Mouse (Mus musculus) urinary bladder, postnatal 14 days (tissue): Measurements from ENCODE around the gene Uri1.

ENCODE experiments used
- DNase-seq: peaks from one replicate; pipeline ENCODE4 v3.0.0; 2021; ENCODE audit warnings: low spot score

Uri1 gene

GRCm38 (mm10) chr7:38013946-38014345 is 9.4 kb downstream of the Uri1 start:
- no peak for DNase-seq

- no peak for DNase-seq
Measured at GRCm38 (mm10) chr7:38012811-38013210, 10.5 kb downstream of the Uri1 start.

DNA sequence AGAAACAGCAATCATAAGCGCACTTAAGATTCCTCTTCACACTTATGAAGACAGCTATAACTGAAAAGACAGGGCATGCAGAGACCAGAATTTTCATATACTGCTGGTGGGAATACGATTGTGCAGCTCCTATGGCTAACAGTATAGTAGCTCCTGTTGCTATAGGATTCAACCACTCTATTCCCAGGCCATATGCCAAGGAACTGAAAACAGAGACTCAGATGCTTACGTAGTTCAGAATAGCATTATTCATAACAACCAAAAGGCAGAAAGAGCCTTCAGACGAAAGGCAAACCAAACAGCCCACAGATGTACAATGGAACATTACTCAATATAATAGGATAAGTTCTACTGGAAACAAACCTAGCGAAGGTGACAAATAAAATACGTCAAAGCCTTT is 15.0 kb downstream of the Uri1 start:
- DNase-seq, result no peak

- no peak for DNase-seq
Measured at GRCm38 (mm10) chr7:38002451-38002850, 20.9 kb downstream of the Uri1 start.

DNA sequence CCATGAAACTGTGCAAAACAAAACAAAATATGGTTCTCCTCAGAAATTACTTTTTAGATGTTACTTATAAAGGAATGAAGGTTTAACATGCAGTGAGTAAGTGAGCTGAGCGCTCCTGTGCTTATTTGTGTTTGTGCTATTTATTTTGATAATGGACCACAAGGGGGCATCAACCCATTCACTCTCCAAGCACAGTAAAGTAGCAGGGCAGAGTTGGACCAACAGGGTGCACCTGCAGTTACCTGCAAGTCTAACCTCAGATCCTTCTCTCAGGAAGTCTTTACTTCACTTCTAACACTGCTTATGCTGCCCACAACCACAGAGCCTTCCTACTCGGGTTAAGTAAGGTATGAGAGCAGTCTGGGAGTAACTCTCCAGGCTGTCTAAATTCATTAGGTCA is 23.7 kb downstream of the Uri1 start:
- DNase-seq, result no peak

- no peak for DNase-seq
Measured at GRCm38 (mm10) chr7:37992861-37993260, 30.5 kb downstream of the Uri1 start.

DNA sequence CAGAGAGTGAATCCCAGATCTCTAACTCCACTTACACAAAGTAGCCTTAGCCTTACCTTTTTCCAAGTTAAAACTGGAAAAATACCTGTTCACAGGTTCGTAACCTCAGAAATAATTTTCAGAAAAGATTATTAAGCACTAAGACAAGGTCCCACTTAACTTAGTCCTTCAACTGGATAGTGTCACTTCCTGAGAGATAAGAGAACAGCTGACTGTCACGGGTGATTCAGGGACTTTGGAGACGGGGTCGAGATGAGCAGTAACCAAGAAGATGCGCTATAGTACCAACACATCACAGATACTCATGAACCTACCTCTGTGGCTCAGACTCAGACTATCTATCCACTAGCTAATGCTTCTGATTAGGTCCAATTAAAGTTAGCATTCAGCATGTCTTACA is 38.5 kb downstream of the Uri1 start:
- DNase-seq, result no peak

DNA sequence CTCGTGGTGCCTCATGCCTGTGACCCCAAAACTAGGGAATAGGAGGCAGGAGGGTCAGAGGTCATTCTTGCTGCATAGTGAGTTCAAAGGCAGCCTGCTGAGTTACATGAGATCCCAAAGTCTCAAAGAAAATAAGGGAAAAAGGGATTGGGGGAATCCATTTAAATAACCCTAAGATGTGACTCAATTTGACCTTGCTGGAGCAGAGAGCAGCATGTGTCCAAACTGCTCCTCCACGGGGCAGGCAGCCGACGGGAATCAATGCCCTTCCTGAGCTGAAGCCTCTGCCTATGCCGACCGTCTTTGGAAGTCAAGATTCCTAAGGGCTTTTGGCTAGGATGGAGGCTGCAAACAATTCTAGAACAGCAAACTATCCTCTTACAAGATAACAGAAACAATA is 39.9 kb downstream of the Uri1 start:
- DNase-seq, result no peak

DNA sequence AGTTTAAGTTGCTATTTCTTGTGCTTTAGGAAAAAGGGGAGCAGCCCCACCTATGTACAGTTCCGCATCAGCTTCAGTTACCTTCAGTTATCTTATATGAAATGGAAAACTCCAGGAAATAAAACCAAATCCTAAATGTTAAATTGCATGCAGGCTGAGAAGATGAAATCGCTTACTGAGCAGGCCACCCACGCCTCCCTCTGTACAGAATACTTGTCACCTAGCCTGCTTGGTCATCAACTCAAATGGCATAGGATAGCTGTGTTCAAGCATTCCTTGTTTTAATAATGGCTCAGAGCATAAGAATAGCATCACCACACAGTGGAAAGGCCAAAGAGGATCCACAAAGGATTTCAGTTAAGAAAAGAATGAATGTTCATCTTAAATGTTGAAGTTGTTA is 43.6 kb downstream of the Uri1 start:
- no peak for DNase-seq

DNA sequence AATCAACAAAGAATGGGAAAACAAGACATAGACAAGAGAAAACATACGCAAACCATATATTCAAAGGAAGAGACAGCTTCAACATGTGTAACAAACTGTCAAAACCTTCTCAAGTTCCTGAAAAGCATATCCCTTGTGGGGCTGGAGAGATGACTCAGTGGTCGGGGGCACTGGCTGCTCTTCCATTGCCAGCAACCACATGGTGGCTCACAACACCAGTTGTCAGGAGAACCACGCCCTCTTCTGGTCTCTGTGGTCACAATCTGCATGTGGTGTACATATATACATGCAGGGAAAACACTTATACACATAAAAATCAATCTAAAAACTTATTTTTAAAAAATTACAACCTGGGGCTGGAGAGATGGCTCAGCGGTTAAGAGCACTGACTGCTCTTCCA is 44.9 kb downstream of the Uri1 start:
- no peak for DNase-seq

DNA sequence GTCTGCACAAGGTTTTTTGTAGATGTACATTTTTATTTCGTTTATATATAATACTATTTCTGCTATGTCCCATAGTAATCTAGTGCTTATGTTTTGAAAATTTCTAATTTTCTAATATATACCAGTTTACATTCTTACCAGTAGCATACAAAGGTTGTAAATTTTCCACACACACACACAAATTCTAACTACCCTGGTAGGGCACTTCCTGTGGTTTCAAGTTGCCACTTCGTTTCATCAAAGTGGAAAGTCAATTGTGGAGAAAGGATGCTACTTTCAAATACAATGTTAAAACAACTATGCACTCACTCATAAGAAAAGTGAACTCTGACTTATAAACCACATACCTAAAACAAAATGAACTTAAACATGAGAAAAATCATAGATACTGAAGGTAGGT is 45.7 kb downstream of the Uri1 start:
- DNase-seq, result no peak

DNA sequence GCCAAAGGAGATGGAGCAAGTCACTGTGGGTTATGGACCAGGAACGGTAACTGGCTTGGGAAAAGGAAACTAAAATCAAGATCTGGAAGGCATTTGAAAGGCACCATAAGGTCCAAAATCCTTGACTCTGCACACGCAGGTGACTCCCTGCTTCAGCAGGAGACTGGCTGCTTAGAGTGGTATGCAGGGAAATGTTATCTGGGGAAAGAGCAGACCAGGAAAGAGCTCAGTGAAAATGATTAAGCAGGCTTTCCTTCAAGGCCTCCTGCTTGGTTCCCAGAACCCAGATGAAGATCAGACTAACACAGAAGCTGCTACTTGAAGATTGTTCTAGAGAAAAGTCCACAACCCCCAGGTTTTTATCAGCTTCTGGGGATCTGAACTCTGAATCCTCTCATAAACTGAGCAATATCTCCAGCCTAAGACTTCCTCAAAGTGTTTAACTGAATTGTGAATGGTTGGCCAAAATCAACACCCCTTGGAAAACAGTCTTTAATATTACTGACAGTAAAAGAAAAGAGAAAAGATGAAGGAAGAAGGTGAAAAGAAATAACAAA is 50.3 kb downstream of the Uri1 start:
- DNase-seq, result no peak

DNA sequence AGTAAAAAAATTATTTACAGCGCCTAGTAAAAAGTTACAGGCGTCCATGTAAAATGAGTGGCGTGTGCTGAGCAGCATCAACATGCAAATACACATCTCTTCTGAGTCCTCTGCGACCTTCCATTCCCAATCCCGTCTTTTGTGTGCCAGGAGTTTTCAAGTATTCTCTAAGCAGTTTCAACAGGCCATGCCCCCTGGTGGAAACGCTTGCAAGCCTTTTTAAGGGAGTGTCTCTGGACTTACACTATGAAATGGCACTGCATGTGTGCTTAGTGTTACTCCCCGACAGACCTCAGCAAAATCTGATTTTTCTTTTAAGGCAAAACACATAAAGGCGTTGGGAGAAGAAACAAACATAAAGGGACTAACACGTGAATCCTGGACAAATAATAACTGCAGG is 50.8 kb downstream of the Uri1 start:
- DNase-seq, result no peak

DNA sequence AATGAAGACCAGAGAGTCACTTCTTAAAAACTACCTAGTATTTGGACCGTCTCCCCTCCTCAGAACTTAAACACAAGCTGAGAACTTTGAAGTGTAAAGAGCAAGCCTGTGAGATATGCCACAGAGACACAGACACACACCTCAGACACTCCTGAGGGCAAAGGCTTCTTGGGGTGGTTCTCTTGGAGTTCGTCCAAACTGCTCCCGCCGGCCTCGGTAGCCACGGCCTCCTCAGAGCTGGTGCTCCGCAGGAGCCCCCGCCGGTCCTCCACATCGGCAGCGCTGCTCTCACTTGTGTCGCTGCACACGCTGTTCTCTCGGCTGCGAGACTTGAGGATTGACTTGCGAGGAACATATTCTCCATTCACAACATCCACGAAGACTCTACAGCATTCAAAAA is 61.0 kb downstream of the Uri1 start:
- DNase-seq, result no peak

GRCm38 (mm10) chr7:37961247-37961646 is 62.1 kb downstream of the Uri1 start:
- DNase-seq, result no peak

GRCm38 (mm10) chr7:37951841-37952240 is 71.5 kb downstream of the Uri1 start:
- no peak for DNase-seq

DNA sequence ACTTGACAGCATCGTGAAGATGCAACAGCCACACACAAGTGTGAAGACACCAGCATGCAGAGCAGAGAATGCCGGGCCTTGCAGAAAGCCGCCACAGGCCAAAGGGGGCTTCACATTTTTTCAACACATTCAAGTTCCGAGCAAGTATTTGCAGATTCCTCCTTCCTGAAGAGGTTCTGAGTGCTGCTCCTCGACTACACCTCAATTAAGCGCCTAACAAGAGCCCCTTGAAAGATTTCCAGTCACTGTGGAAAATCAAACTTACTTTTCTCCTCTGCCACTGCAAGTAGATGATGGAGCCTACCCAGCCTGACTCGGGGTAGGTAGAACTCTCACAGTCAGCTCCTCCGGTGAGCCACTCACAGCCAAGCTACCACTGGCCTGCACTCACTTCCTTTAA is 86.9 kb downstream of the Uri1 start:
- DNase-seq, result no peak

- no peak for DNase-seq
Measured at GRCm38 (mm10) chr7:37935786-37936185, 87.6 kb downstream of the Uri1 start.

DNA sequence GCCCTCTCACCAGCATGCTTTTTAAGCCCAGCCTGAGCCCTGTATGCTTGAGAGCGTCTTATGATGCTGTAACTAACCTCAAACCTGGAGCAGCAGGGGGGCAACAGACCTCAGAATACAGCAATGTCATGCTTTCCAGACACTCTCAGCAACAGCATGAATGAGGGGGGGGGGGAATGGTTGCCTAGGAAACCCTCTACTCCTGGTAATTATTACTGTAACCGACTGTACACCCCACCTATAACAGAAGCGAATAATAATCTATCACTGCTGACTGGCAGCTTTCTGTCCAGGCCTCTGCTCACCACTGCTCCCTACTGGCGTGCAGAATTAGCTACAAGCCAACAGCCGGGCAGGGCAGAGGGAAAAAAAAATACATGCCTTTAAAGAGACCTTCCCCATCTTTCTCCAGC is 88.6 kb downstream of the Uri1 start:
- DNase-seq, result no peak

- no peak for DNase-seq
Measured at GRCm38 (mm10) chr7:37933754-37934308, 89.5 kb downstream of the Uri1 start.

GRCm38 (mm10) chr7:37931631-37932030 is 91.7 kb downstream of the Uri1 start:
- no peak for DNase-seq

DNA sequence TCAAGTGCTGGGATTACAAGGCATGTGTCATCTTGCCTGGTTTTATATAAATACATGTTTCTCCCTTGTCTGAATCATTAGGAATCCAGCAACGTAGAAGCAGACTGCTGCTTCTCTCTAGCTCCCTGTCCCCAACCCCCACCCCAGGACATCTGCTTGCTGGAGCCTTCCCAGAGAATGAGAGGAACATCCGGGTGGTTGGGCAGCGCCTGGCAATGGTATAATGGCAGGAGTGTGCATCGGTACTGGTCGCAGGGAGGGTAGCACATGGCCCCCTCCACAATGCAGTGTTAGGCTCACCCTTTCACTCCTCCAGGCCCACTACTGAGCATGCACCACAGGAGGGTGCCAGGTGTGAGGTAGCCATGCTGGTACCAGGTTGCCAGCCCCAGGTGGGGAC is 93.6 kb downstream of the Uri1 start:
- no peak for DNase-seq

GRCm38 (mm10) chr7:37922999-37923398 is 100.4 kb downstream of the Uri1 start:
- DNase-seq, result no peak

- no peak for DNase-seq
Measured at GRCm38 (mm10) chr7:37921681-37922430, 101.5 kb downstream of the Uri1 start.
